Mouse (Mus musculus): Measurements from ENCODE around the gene Insc.

Gene Insc

GRCm38 (mm10) chr7:114818836-114819235 is 75.3 kb downstream of the Insc start:
- no peak for DNase-seq (ENCODE audit: low read depth in 2 of 2, low spot score in 2 of 2)

- DNase-seq (ENCODE audit: low read depth in 2 of 2, low spot score in 2 of 2), result no peak
Observed at GRCm38 (mm10) chr7:114822736-114823135, 79.2 kb downstream of the Insc start.

GRCm38 (mm10) chr7:114827360-114827759 is 83.9 kb downstream of the Insc start:
- DNase-seq (ENCODE audit: low read depth in 2 of 2, low spot score in 2 of 2), result no peak

GRCm38 (mm10) chr7:114832257-114832940 is 88.9 kb downstream of the Insc start:
- no peak for DNase-seq (ENCODE audit: low read depth in 2 of 2, low spot score in 2 of 2)

- DNase-seq (ENCODE audit: low read depth in 2 of 2, low spot score in 2 of 2), result no peak
Observed at GRCm38 (mm10) chr7:114834504-114834903, 91.0 kb downstream of the Insc start.

GRCm38 (mm10) chr7:114837268-114837667 is 93.8 kb downstream of the Insc start:
- DNase-seq (ENCODE audit: low read depth in 2 of 2, low spot score in 2 of 2), result no peak

GRCm38 (mm10) chr7:114840029-114840745 is 96.7 kb downstream of the Insc start:
- DNase-seq (ENCODE audit: low read depth in 2 of 2, low spot score in 2 of 2), result no peak

- no peak for DNase-seq (ENCODE audit: low read depth in 2 of 2, low spot score in 2 of 2)
Observed at GRCm38 (mm10) chr7:114842644-114843211, 99.2 kb downstream of the Insc start.

GRCm38 (mm10) chr7:114847179-114847578 is 103.7 kb downstream of the Insc start:
- DNase-seq (ENCODE audit: low read depth in 2 of 2, low spot score in 2 of 2), result no peak

GRCm38 (mm10) chr7:114852387-114852786 is 108.9 kb downstream of the Insc start:
- DNase-seq (ENCODE audit: low read depth in 2 of 2, low spot score in 2 of 2), result no peak

GRCm38 (mm10) chr7:114854169-114854568 is 110.7 kb downstream of the Insc start:
- DNase-seq (ENCODE audit: low read depth in 2 of 2, low spot score in 2 of 2), result no peak

- no peak for DNase-seq (ENCODE audit: low read depth in 2 of 2, low spot score in 2 of 2)
Observed at GRCm38 (mm10) chr7:114860858-114861523, 117.5 kb downstream of the Insc start.

- no peak for DNase-seq (ENCODE audit: low read depth in 2 of 2, low spot score in 2 of 2)
Observed at GRCm38 (mm10) chr7:114873315-114874012, 130.0 kb downstream of the Insc start.

GRCm38 (mm10) chr7:114874032-114874441 is 130.5 kb downstream of the Insc start:
- no peak for DNase-seq (ENCODE audit: low read depth in 2 of 2, low spot score in 2 of 2)

- no peak for DNase-seq (ENCODE audit: low read depth in 2 of 2, low spot score in 2 of 2)
Observed at GRCm38 (mm10) chr7:114874579-114874978, 131.1 kb downstream of the Insc start.

- no peak for DNase-seq (ENCODE audit: low read depth in 2 of 2, low spot score in 2 of 2)
Observed at GRCm38 (mm10) chr7:114883602-114884001, 140.1 kb downstream of the Insc start.

GRCm38 (mm10) chr7:114886933-114887332 is 143.4 kb downstream of the Insc start:
- no peak for DNase-seq (ENCODE audit: low read depth in 2 of 2, low spot score in 2 of 2)

- no peak for DNase-seq (ENCODE audit: low read depth in 2 of 2, low spot score in 2 of 2)
Observed at GRCm38 (mm10) chr7:114890215-114890614, 146.7 kb downstream of the Insc start.

- no peak for DNase-seq (ENCODE audit: low read depth in 2 of 2, low spot score in 2 of 2)
Observed at GRCm38 (mm10) chr7:114892618-114893257, 149.2 kb downstream of the Insc start.

GRCm38 (mm10) chr7:114893889-114894288 is 150.4 kb downstream of the Insc start:
- no peak for DNase-seq (ENCODE audit: low read depth in 2 of 2, low spot score in 2 of 2)

All from CD8-positive naive resting alpha-beta T cell, adult 2 months (primary cell).